In genomic region chr12:34837318-34837717, GRCm38 (mm10) we compare ENCODE assay signal across 25 mouse cellular contexts.
A peak's percentile ranks its signal among the peaks of the same experiment; 100 is the strongest.
DNase-seq lines count a peak whose midpoint lies in the region; ATAC-seq lines count a peak whose summit lies in the region.
"Had no signal": no experiment of that assay in that cellular context is flagged by ENCODE, and none has a peak within 500 bp of the region (broad histone marks: within the 10 kb centered on the region; RNA-seq: fewer than 3 reads in every experiment).

No protein-coding gene starts in this region.

- H3K9ac ChIP-seq in midbrain, embryonic 12.5 days (replicated peaks), result no peak overlapping the region
- H3K9ac ChIP-seq in midbrain, embryonic 16.5 days (ENCODE audit: low read depth, low read length), result no peak overlapping the region
- no peak overlapping the region for H3K9ac ChIP-seq in forebrain, embryonic 14.5 days (ENCODE audit: low read length)
- no peak overlapping the region for H3K9ac ChIP-seq in midbrain, embryonic 15.5 days
- H3K9ac ChIP-seq in heart, embryonic 12.5 days, result no peak overlapping the region
- H3K9ac ChIP-seq: embryonic facial prominence, embryonic 13.5 days; hindbrain, embryonic 12.5 days; limb, embryonic 15.5 days; liver, embryonic 13.5 days; stomach, embryonic 15.5 days had no signal

- no peaks in the 10 kb centered on the region for H3K9me3 ChIP-seq in midbrain, embryonic 12.5 days
- H3K9me3 ChIP-seq in midbrain, embryonic 16.5 days (replicated peaks; ENCODE audit: control insufficient read depth, low read length, poor library complexity, severe bottlenecking), result no peaks in the 10 kb centered on the region
- no peaks in the 10 kb centered on the region for H3K9me3 ChIP-seq in forebrain, embryonic 14.5 days (replicated peaks; ENCODE audit: control insufficient read depth, low read length)
- H3K9me3 ChIP-seq in midbrain, embryonic 15.5 days, result no peaks in the 10 kb centered on the region
- H3K9me3 ChIP-seq in heart, embryonic 10.5 days, result no peaks in the 10 kb centered on the region
- H3K9me3 ChIP-seq in heart, embryonic 12.5 days (replicated peaks), result no peaks in the 10 kb centered on the region
- H3K9me3 ChIP-seq: embryonic facial prominence, embryonic 13.5 days; hindbrain, embryonic 12.5 days; limb, embryonic 10.5 days; limb, embryonic 15.5 days; liver, embryonic 13.5 days; stomach, embryonic 15.5 days had no signal

- no peak overlapping the region for H3K27ac ChIP-seq in midbrain, embryonic 12.5 days (replicated peaks)
- no peak overlapping the region; the same call in 1 of the 2 replicates for H3K27ac ChIP-seq in midbrain, embryonic 16.5 days (ENCODE audit: low read length)
- no peak overlapping the region for H3K27ac ChIP-seq in forebrain, embryonic 14.5 days (ENCODE audit: low read depth, low read length)
- H3K27ac ChIP-seq in midbrain, embryonic 15.5 days, result no peak overlapping the region
- H3K27ac ChIP-seq in heart, embryonic 10.5 days, result no peak overlapping the region
- H3K27ac ChIP-seq in heart, embryonic 12.5 days (ENCODE audit: poor library complexity, severe bottlenecking), result no peak overlapping the region
- H3K27ac ChIP-seq: embryonic facial prominence, embryonic 13.5 days; hindbrain, embryonic 12.5 days; limb, embryonic 10.5 days; limb, embryonic 15.5 days; liver, embryonic 13.5 days; macrophage; stomach, embryonic 15.5 days had no signal

- ATAC-seq in midbrain, embryonic 12.5 days (ENCODE audit: low FRiP score, low read depth), result 0 out of 2 replicates have a peak, but pooled peaks have one; percentile 41
- ATAC-seq in midbrain, embryonic 16.5 days, result no peak
- ATAC-seq in forebrain, embryonic 14.5 days, result peak; percentile 65; the same call in 1 of the 2 replicates
- peak; percentile 42; the same call in 1 of the 2 replicates for ATAC-seq in midbrain, embryonic 15.5 days (replicated peaks)
- no peak for ATAC-seq in heart, embryonic 12.5 days (ENCODE audit: insufficient number of reproducible peaks, low FRiP score)
- ATAC-seq: intestine, embryonic 16.5 days; lung, postnatal 0 days had no signal

- no peaks in the 10 kb centered on the region for H3K36me3 ChIP-seq in midbrain, embryonic 12.5 days
- H3K36me3 ChIP-seq in midbrain, embryonic 16.5 days (ENCODE audit: control insufficient read depth, insufficient read depth, low read length), result no peaks in the 10 kb centered on the region
- no peaks in the 10 kb centered on the region for H3K36me3 ChIP-seq in forebrain, embryonic 14.5 days (ENCODE audit: control insufficient read depth, insufficient read depth, low read length)
- H3K36me3 ChIP-seq in midbrain, embryonic 15.5 days (replicated peaks), result no peaks in the 10 kb centered on the region
- no peaks in the 10 kb centered on the region for H3K36me3 ChIP-seq in heart, embryonic 10.5 days
- no peaks in the 10 kb centered on the region for H3K36me3 ChIP-seq in heart, embryonic 12.5 days
- H3K36me3 ChIP-seq: embryonic facial prominence, embryonic 13.5 days; hindbrain, embryonic 12.5 days; limb, embryonic 10.5 days; limb, embryonic 15.5 days; liver, embryonic 13.5 days; stomach, embryonic 15.5 days had no signal

- no peak overlapping the region for H3K4me2 ChIP-seq in midbrain, embryonic 12.5 days (replicated peaks)
- no peak overlapping the region for H3K4me2 ChIP-seq in midbrain, embryonic 16.5 days (ENCODE audit: low read length)
- H3K4me2 ChIP-seq in forebrain, embryonic 14.5 days (ENCODE audit: low read length), result no peak overlapping the region
- no peak overlapping the region for H3K4me2 ChIP-seq in midbrain, embryonic 15.5 days
- no peak overlapping the region for H3K4me2 ChIP-seq in heart, embryonic 12.5 days
- H3K4me2 ChIP-seq: embryonic facial prominence, embryonic 13.5 days; hindbrain, embryonic 12.5 days; limb, embryonic 15.5 days; liver, embryonic 13.5 days; stomach, embryonic 15.5 days had no signal

- peaks cover 6% of the 10 kb centered on the region; the same call in 1 of the 2 replicates for H3K4me1 ChIP-seq in midbrain, embryonic 12.5 days
- peaks cover 5% of the 10 kb centered on the region; the same call in 1 of the 2 replicates for H3K4me1 ChIP-seq in midbrain, embryonic 16.5 days (ENCODE audit: control insufficient read depth, insufficient read depth, low read length)
- no peaks in the 10 kb centered on the region; the same call in 1 of the 2 replicates for H3K4me1 ChIP-seq in forebrain, embryonic 14.5 days (ENCODE audit: control insufficient read depth, insufficient read depth, low read length)
- 0 out of 2 replicates have a peak, but pooled peaks cover 9% of the 10 kb centered on the region for H3K4me1 ChIP-seq in midbrain, embryonic 15.5 days
- H3K4me1 ChIP-seq in heart, embryonic 10.5 days, result no peaks in the 10 kb centered on the region
- no peaks in the 10 kb centered on the region; the same call in 1 of the 2 replicates for H3K4me1 ChIP-seq in heart, embryonic 12.5 days (replicated peaks)
- H3K4me1 ChIP-seq: embryonic facial prominence, embryonic 13.5 days; limb, embryonic 15.5 days; liver, embryonic 13.5 days; stomach, embryonic 15.5 days had no signal

- WGBS in midbrain, embryonic 12.5 days, result 30% methylated on average over 5 of the region's 5 CpGs
- 21% methylated on average over 5 of the region's 5 CpGs for WGBS in midbrain, embryonic 16.5 days
- WGBS in forebrain, embryonic 14.5 days, result 10% methylated on average over 5 of the region's 5 CpGs
- 21% methylated on average over 5 of the region's 5 CpGs for WGBS in midbrain, embryonic 15.5 days
- 73% methylated on average over 5 of the region's 5 CpGs for WGBS in heart, embryonic 10.5 days
- WGBS in heart, embryonic 12.5 days, result 80% methylated on average over 5 of the region's 5 CpGs

- peaks cover 30% of the 10 kb centered on the region for H3K27me3 ChIP-seq in midbrain, embryonic 12.5 days
- no peaks in the 10 kb centered on the region for H3K27me3 ChIP-seq in midbrain, embryonic 16.5 days (ENCODE audit: control insufficient read depth, insufficient read depth, low read depth, low read length)
- H3K27me3 ChIP-seq in forebrain, embryonic 14.5 days (replicated peaks; ENCODE audit: control insufficient read depth, insufficient read depth, low read length), result 0 out of 2 replicates have a peak, but pooled peaks cover 2% of the 10 kb centered on the region
- H3K27me3 ChIP-seq in midbrain, embryonic 15.5 days (replicated peaks), result no peaks in the 10 kb centered on the region
- no peaks in the 10 kb centered on the region for H3K27me3 ChIP-seq in heart, embryonic 10.5 days (ENCODE audit: insufficient read depth, poor library complexity, severe bottlenecking)
- H3K27me3 ChIP-seq in heart, embryonic 12.5 days (replicated peaks), result no peaks in the 10 kb centered on the region
- H3K27me3 ChIP-seq: embryonic facial prominence, embryonic 13.5 days; limb, embryonic 15.5 days; liver, embryonic 13.5 days; stomach, embryonic 15.5 days had no signal

- H3K4me3 ChIP-seq in midbrain, embryonic 12.5 days, result no peak overlapping the region
- no peak overlapping the region for H3K4me3 ChIP-seq in midbrain, embryonic 16.5 days (ENCODE audit: low read depth, low read length)
- no peak overlapping the region for H3K4me3 ChIP-seq in forebrain, embryonic 14.5 days (ENCODE audit: low read depth, low read length)
- no peak overlapping the region for H3K4me3 ChIP-seq in midbrain, embryonic 15.5 days
- H3K4me3 ChIP-seq in heart, embryonic 10.5 days, result no peak overlapping the region
- no peak overlapping the region for H3K4me3 ChIP-seq in heart, embryonic 12.5 days
- H3K4me3 ChIP-seq: embryonic facial prominence, embryonic 13.5 days; hindbrain, embryonic 12.5 days; limb, embryonic 10.5 days; limb, embryonic 15.5 days; liver, embryonic 13.5 days; stomach, embryonic 15.5 days had no signal

- DNase-seq in forebrain, embryonic 14.5 days (ENCODE audit: low spot score), result peak; percentile 51
- no peak for DNase-seq in heart, embryonic 10.5 days (ENCODE audit: low spot score)
- DNase-seq: adrenal gland, postnatal 25 days; B cell, adult 2 months; cerebellum, adult 9-10 months; cerebellum, postnatal 36 days; gastrocnemius, postnatal 14 days; heart, postnatal 36 days; kidney, adult 9 months; kidney, postnatal 10 days; layer of hippocampus, postnatal 36 days; liver, embryonic 13.5 days; lung, adult 18-20 months had no signal

Comparison
In these comparisons a context has a peak if more than half of its experiments do, and no peak if none do; other contexts are left out.
1. ATAC-seq: peak in midbrain, embryonic 12.5 days (single experiment), forebrain, embryonic 14.5 days (single experiment) and midbrain, embryonic 15.5 days (single experiment); none in midbrain, embryonic 16.5 days (single experiment) and heart, embryonic 12.5 days (single experiment).